In genomic region chr7:118944884-118945283, GRCm38 (mm10) we compare ENCODE assay signal across 18 mouse cellular contexts. TPM values are rescaled to one million over a fixed set of nuclear protein-coding genes. Genes with fewer than 3 reads are reported as not detected.
DNase-seq lines count a peak whose midpoint lies in the region; TF ChIP-seq lines count a peak whose summit lies in the region.
"Had no signal": no experiment of that assay in that cellular context is flagged by ENCODE, and none has a peak within 500 bp of the region (broad histone marks: within the 10 kb centered on the region; RNA-seq: fewer than 3 reads in every experiment).

No protein-coding gene starts in this region.

- no peaks in the 10 kb centered on the region for H3K4me1 ChIP-seq in kidney, adult 2 months (ENCODE audit: control insufficient read depth, insufficient read depth, low read length)

- peak; percentile 37 for DNase-seq in embryo, embryonic 10 days (ENCODE audit: low spot score)
- DNase-seq in embryo, embryonic 9.5 days (ENCODE audit: extremely low spot score), result no peak
- peak; percentile 10 for DNase-seq in kidney, adult 2 months
- DNase-seq in kidney, postnatal 4 days, result no peak
- peak; percentile 4 for DNase-seq in lung, postnatal 36 days
- DNase-seq in lung, postnatal 10 days, result no peak
- peak; percentile 50 for DNase-seq in skeletal muscle tissue, adult 2 months (ENCODE audit: low read depth, low spot score)
- DNase-seq in cerebellum, postnatal 14 days, result no peak
- DNase-seq: adrenal gland, postnatal 14 days; B cell, adult 2 months; cerebellum, adult 18-20 months; cerebellum, adult 9-11 months; heart, adult 2 months; heart, postnatal 14 days had no signal

- TF ChIP-seq CTCF in kidney, adult 2 months (conservative IDR thresholded peaks at IDR 0.05; ENCODE audit: insufficient read depth, insufficient read length, low read depth, low read length), result no peak

- no peak overlapping the region for H3K4me3 ChIP-seq in kidney, adult 2 months (ENCODE audit: insufficient read depth, low read depth, low read length)
- H3K4me3 ChIP-seq: forebrain, embryonic 15.5 days; heart, adult 2 months; heart, embryonic 15.5 days; hindbrain, embryonic 13.5 days had no signal

- TF ChIP-seq POLR2A in kidney, adult 2 months (IDR thresholded peaks at IDR 0.05; ENCODE audit: low read depth, low read length), result no peak

- no peaks in the 10 kb centered on the region; the same call in 1 of the 2 replicates for H3K27me3 ChIP-seq in kidney, adult 2 months (replicated peaks; ENCODE audit: control insufficient read depth, insufficient read depth, low read length)
- H3K27me3 ChIP-seq: forebrain, embryonic 15.5 days; heart, embryonic 15.5 days; hindbrain, embryonic 13.5 days had no signal

- no peaks in the 10 kb centered on the region for H3K36me3 ChIP-seq in kidney, adult 2 months (ENCODE audit: control insufficient read depth, insufficient read depth, low read length)
- H3K36me3 ChIP-seq: forebrain, embryonic 15.5 days; heart, embryonic 15.5 days; hindbrain, embryonic 13.5 days had no signal

- no peak overlapping the region for H3K27ac ChIP-seq in kidney, adult 2 months (ENCODE audit: insufficient read depth, low read depth, low read length)
- H3K27ac ChIP-seq: forebrain, embryonic 15.5 days; heart, adult 2 months; heart, embryonic 15.5 days; hindbrain, embryonic 13.5 days; hindbrain, postnatal 0 days had no signal

- 28% methylated on average over 2 of the region's 2 CpGs for WGBS in kidney, adult 2 months

RNA-seq across cellular contexts. Expression of gene Gprc5b, which starts 50.1 kb away (rescaled TPM):
- polyA plus RNA-seq in kidney, adult 2 months (2012; rRNA removed), result 18.9 and 22.6 TPM in 2 replicates

Comparison
In these comparisons a context has a peak if more than half of its experiments do, and no peak if none do; other contexts are left out.
1. DNase-seq: peak in embryo, embryonic 10 days (single experiment), kidney, adult 2 months (single experiment), lung, postnatal 36 days (single experiment) and skeletal muscle tissue, adult 2 months (single experiment); none in embryo, embryonic 9.5 days (single experiment), kidney, postnatal 4 days (0 of 2), lung, postnatal 10 days (single experiment) and cerebellum, postnatal 14 days (0 of 2).